ENCODE assay signal across 17 mouse cellular contexts in genomic region chr13:29162444-29162843, GRCm38 (mm10).
A peak's percentile ranks its signal among the peaks of the same experiment; 100 is the strongest.
DNase-seq lines count a peak whose midpoint lies in the region; ATAC-seq and TF ChIP-seq lines count a peak whose summit lies in the region.
"Had no signal": no experiment of that assay in that cellular context is flagged by ENCODE, and none has a peak within 500 bp of the region (broad histone marks: within the 10 kb centered on the region; RNA-seq: fewer than 3 reads in every experiment).

No protein-coding gene starts in this region.

- H3K9me3 ChIP-seq in kidney, embryonic 15.5 days (replicated peaks) = no peaks in the 10 kb centered on the region
- H3K9me3 ChIP-seq in kidney, embryonic 16.5 days (ENCODE audit: low read length) = no peaks in the 10 kb centered on the region
- H3K9me3 ChIP-seq: embryonic facial prominence, embryonic 12.5 days; limb, embryonic 10.5 days; neural tube, embryonic 12.5 days had no signal

- 0 out of 2 replicates have a peak, but pooled peaks have one; percentile 22 for ATAC-seq in kidney, embryonic 15.5 days (replicated peaks; ENCODE audit: low FRiP score)
- no peak for ATAC-seq in kidney, embryonic 16.5 days (ENCODE audit: low FRiP score, low TSS enrichment)
- ATAC-seq: inflammation-experienced regulatory T-cells, adult 6 months had no signal

- H3K27me3 ChIP-seq in kidney, embryonic 15.5 days = no peaks in the 10 kb centered on the region
- no peaks in the 10 kb centered on the region for H3K27me3 ChIP-seq in kidney, adult 2 months (replicated peaks; ENCODE audit: control insufficient read depth, insufficient read depth, low read length)
- no peaks in the 10 kb centered on the region for H3K27me3 ChIP-seq in kidney, embryonic 16.5 days (ENCODE audit: insufficient read depth, low read length)
- H3K27me3 ChIP-seq: embryonic facial prominence, embryonic 12.5 days; neural tube, embryonic 12.5 days had no signal

- H3K9ac ChIP-seq in kidney, embryonic 15.5 days = no peak overlapping the region
- H3K9ac ChIP-seq in kidney, embryonic 16.5 days (replicated peaks; ENCODE audit: low read length) = no peak overlapping the region
- H3K9ac ChIP-seq: embryonic facial prominence, embryonic 12.5 days; liver, embryonic 14.5 days; neural tube, embryonic 12.5 days had no signal

- no peak overlapping the region for H3K4me3 ChIP-seq in kidney, embryonic 15.5 days (replicated peaks)
- no peak overlapping the region for H3K4me3 ChIP-seq in kidney, adult 2 months (ENCODE audit: insufficient read depth, low read depth, low read length)
- H3K4me3 ChIP-seq in kidney, embryonic 16.5 days (ENCODE audit: low read length) = no peak overlapping the region
- H3K4me3 ChIP-seq: embryonic facial prominence, embryonic 12.5 days; layer of hippocampus, adult 2 months; limb, embryonic 10.5 days; neural tube, embryonic 12.5 days had no signal

- no peak for TF ChIP-seq POLR2A in kidney, adult 2 months (IDR thresholded peaks at IDR 0.05; ENCODE audit: low read depth, low read length)

- H3K27ac ChIP-seq in kidney, embryonic 15.5 days = no peak overlapping the region
- no peak overlapping the region for H3K27ac ChIP-seq in kidney, adult 2 months (ENCODE audit: insufficient read depth, low read depth, low read length)
- H3K27ac ChIP-seq in kidney, embryonic 16.5 days (ENCODE audit: low read length) = no peak overlapping the region
- H3K27ac ChIP-seq: embryonic facial prominence, embryonic 12.5 days; layer of hippocampus, adult 2 months; limb, embryonic 10.5 days; liver, embryonic 14.5 days; neural tube, embryonic 12.5 days had no signal

- 25% methylated on average over 3 of the region's 3 CpGs for WGBS in kidney, embryonic 15.5 days
- 57% methylated on average over 3 of the region's 3 CpGs for WGBS in kidney, adult 2 months
- WGBS in kidney, embryonic 16.5 days = 37% methylated on average over 3 of the region's 3 CpGs

- no peak overlapping the region for H3K4me2 ChIP-seq in kidney, embryonic 15.5 days
- no peak overlapping the region for H3K4me2 ChIP-seq in kidney, embryonic 16.5 days (replicated peaks; ENCODE audit: low read depth, low read length)
- H3K4me2 ChIP-seq: embryonic facial prominence, embryonic 12.5 days; neural tube, embryonic 12.5 days had no signal

- DNase-seq in kidney, adult 2 months = no peak
- peak; percentile 20 for DNase-seq in cerebellum, adult 8-10 months
- DNase-seq in gastrocnemius, adult 18-20 months (ENCODE audit: low spot score) = peak; percentile 32
- DNase-seq in skeletal muscle tissue, adult 2 months (ENCODE audit: low read depth, low spot score) = peak; percentile 77
- no peak for DNase-seq in urinary bladder, adult 2 months (ENCODE audit: low spot score)
- no peak for DNase-seq in right cerebral cortex, postnatal 10 days (ENCODE audit: low spot score in 2 of 2)
- DNase-seq: heart, postnatal 4 days; lung, postnatal 36 days; midbrain, embryonic 14.5 days had no signal

- peaks cover 10% of the 10 kb centered on the region; the same call in 1 of the 2 replicates for H3K4me1 ChIP-seq in kidney, embryonic 15.5 days
- no peaks in the 10 kb centered on the region for H3K4me1 ChIP-seq in kidney, adult 2 months (ENCODE audit: control insufficient read depth, insufficient read depth, low read length)
- no peaks in the 10 kb centered on the region for H3K4me1 ChIP-seq in kidney, embryonic 16.5 days (ENCODE audit: insufficient read depth, low read length)

- no peak for TF ChIP-seq CTCF in kidney, adult 2 months (conservative IDR thresholded peaks at IDR 0.05; ENCODE audit: insufficient read depth, insufficient read length, low read depth, low read length)

- H3K36me3 ChIP-seq in kidney, embryonic 15.5 days = no peaks in the 10 kb centered on the region
- no peaks in the 10 kb centered on the region for H3K36me3 ChIP-seq in kidney, adult 2 months (ENCODE audit: control insufficient read depth, insufficient read depth, low read length)
- no peaks in the 10 kb centered on the region for H3K36me3 ChIP-seq in kidney, embryonic 16.5 days (ENCODE audit: insufficient read depth, low read length)
- H3K36me3 ChIP-seq: embryonic facial prominence, embryonic 12.5 days; limb, embryonic 10.5 days; neural tube, embryonic 12.5 days had no signal

Comparison
In these comparisons a context has a peak if more than half of its experiments do, and no peak if none do; other contexts are left out.
1. DNase-seq: peak in cerebellum, adult 8-10 months (single experiment), gastrocnemius, adult 18-20 months (single experiment) and skeletal muscle tissue, adult 2 months (single experiment); none in kidney, adult 2 months (single experiment), urinary bladder, adult 2 months (single experiment) and right cerebral cortex, postnatal 10 days (0 of 2).